Mouse (Mus musculus) hindbrain, postnatal 0 days (tissue): Measurements from ENCODE around the gene Ints4. TPM values are rescaled to one million over a fixed set of nuclear protein-coding genes. Genes with fewer than 3 reads are reported as not detected.

Experiments
- ATAC-seq: fragments of 200-750 bp; cut with Nextera tagmentation; 2 replicates; pipeline ENCODE4 v1.8.0; 2017; ENCODE audit warnings: mild to moderate bottlenecking, moderate TSS enrichment, moderate library complexity
- DNase-seq: peaks from one replicate; pipeline ENCODE4 v3.0.0-alpha.2; 2015; ENCODE audit warnings: low spot score
- H3K27ac ChIP-seq: fragments of 300-500 bp; sonication (generic); 2 replicates; pipeline ENCODE4 v1.5.1; 2014; ENCODE audit warnings: mild to moderate bottlenecking
- H3K27me3 ChIP-seq: fragments of 300-500 bp; sonication (generic); 2 replicates; pipeline ENCODE4 v1.6.1; 2014; ENCODE audit warnings: low read length, mixed read lengths; ENCODE audit not compliant: insufficient read depth
- H3K36me3 ChIP-seq: fragments of 300-500 bp; sonication (generic); 2 replicates; pipeline ENCODE4 v1.6.1; 2014; ENCODE audit warnings: low read length, mixed read lengths; ENCODE audit not compliant: insufficient read depth
- H3K4me1 ChIP-seq: fragments of 300-500 bp; sonication (generic); 2 replicates; pipeline ENCODE4 v1.6.1; 2014; ENCODE audit warnings: antibody characterized with exemption, low read length, mixed read lengths; ENCODE audit not compliant: insufficient read depth
- H3K4me2 ChIP-seq: fragments of 300-500 bp; sonication (generic); 2 replicates; pipeline ENCODE4 v1.6.1; 2014; ENCODE audit warnings: low read depth, mild to moderate bottlenecking, low read length, moderate library complexity, mixed read lengths
- H3K4me3 ChIP-seq: fragments of 300-500 bp; sonication (generic); 2 replicates; pipeline ENCODE4 v1.5.1; 2014; ENCODE audit warnings: low read length
- H3K9ac ChIP-seq: fragments of 300-500 bp; sonication (generic); replicated peaks from 2 replicates; pipeline ENCODE4 v1.6.1; 2014; ENCODE audit warnings: mild to moderate bottlenecking, low read length, moderate library complexity, mixed read lengths
- H3K9me3 ChIP-seq: fragments of 300-500 bp; sonication (generic); 2 replicates; pipeline ENCODE4 v1.6.1; 2016; ENCODE audit warnings: low read length, mixed read lengths
- CTCF ChIP-seq: IDR thresholded peaks from 2 replicates; pipeline ENCODE4 v1.5.1; 2016; ENCODE audit warnings: antibody characterized with exemption, control low read depth, low read depth
- WGBS: fragments of 180-500 bp; shearing (Covaris S2); extraction: QIAGEN DNeasy Blood & Tissue Kit; methylation state at CpG from one replicate; pipeline ENCODE4 v1.1.7; 2014; 5-methylcytosine and 5-hydroxymethylcytosine counted together
- polyA plus RNA-seq: library from polyadenylated mRNA; unstranded; fragments of >200 nt; fragmentation: Nextera tagmentation; extraction: Ambion mirVana; gene quantifications from 2 replicates; pipeline ENCODE4 v1.2.1, GENCODE M21; 2015
- total RNA-seq: library from RNA; depleted of rRNA; stranded (reverse); fragments of >200 nt; gene quantifications from 2 replicates; pipeline ENCODE4 v1.2.3, GENCODE M21; 2014; rRNA removed

Gene Ints4
- total and polyA plus RNA-seq, 2 experiments from 2014 or later, result 28.3 to 29.3 TPM

DNA sequence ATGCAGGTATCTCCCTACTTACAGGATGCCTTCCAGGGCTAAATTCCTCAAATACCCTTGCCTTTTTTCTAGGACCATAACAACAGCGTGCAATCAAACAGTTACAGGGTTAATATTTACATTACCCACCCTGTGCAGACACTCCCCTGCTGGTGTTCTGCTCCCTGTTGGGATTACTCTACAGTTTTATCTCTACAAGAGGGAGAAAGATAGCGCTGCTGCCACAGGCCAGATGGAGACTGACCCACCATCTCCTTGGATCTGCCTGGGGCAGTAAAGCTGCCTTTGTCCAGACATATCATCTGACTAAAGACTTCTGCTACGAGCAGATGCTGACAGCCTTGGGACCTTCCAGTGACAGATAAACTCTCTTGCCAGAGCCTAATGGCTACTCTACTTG is 109.7 kb downstream of the Ints4 start:
- no peaks in the 10 kb centered on the region; the same call in 1 of the 2 replicates for H3K4me1 ChIP-seq
- no peaks in the 10 kb centered on the region for H3K9me3 ChIP-seq
- H3K27ac ChIP-seq, result no peak overlapping the region
- H3K36me3 ChIP-seq, result no peaks in the 10 kb centered on the region
- DNase-seq (no peak), ATAC-seq (no peak; the same call in 1 of the 2 replicates)
- H3K4me3 ChIP-seq, result no peak overlapping the region
- no peak overlapping the region for H3K4me2 ChIP-seq
- TF ChIP-seq CTCF, result no peak
- no peaks in the 10 kb centered on the region for H3K27me3 ChIP-seq
- H3K9ac ChIP-seq, result no peak overlapping the region
- WGBS, result 45% methylated on average over 3 of the region's 3 CpGs

Other genes starting within 250 kb of the Ints4 start
- 14.2 and 14.4 TPM in 2 replicates for gene Usp35, start 148.9 kb upstream of the Ints4 start, total RNA-seq
- gene Usp35, start 148.9 kb upstream of the Ints4 start, polyA plus RNA-seq, result 2.4 and 3.6 TPM in 2 replicates
- gene Kctd21, start 148.6 kb upstream of the Ints4 start, total RNA-seq, result 5.2 and 8.4 TPM in 2 replicates
- 3.2 and 3.4 TPM in 2 replicates for gene Kctd21, start 148.6 kb upstream of the Ints4 start, polyA plus RNA-seq
- gene Alg8, start 109.3 kb upstream of the Ints4 start, total RNA-seq, result 5.2 and 6.0 TPM in 2 replicates
- 11.4 and 11.8 TPM in 2 replicates for gene Alg8, start 109.3 kb upstream of the Ints4 start, polyA plus RNA-seq
- gene Ndufc2, start 81.0 kb upstream of the Ints4 start, total RNA-seq, result 340 and 423 TPM in 2 replicates
- gene Ndufc2, start 81.0 kb upstream of the Ints4 start, polyA plus RNA-seq, result 697 and 742 TPM in 2 replicates
- gene Thrsp, start 63.2 kb upstream of the Ints4 start, total RNA-seq, result 5.2 and 6.4 TPM in 2 replicates
- gene Thrsp, start 63.2 kb upstream of the Ints4 start, polyA plus RNA-seq, result 6.3 and 7.7 TPM in 2 replicates
- gene Kctd14, start 29.6 kb upstream of the Ints4 start, total RNA-seq, result 0.68 and 1.5 TPM in 2 replicates
- 2.6 and 3.1 TPM in 2 replicates for gene Kctd14, start 29.6 kb upstream of the Ints4 start, polyA plus RNA-seq
- gene Aamdc, start 98.5 kb downstream of the Ints4 start, total RNA-seq, result 9.4 and 17.4 TPM in 2 replicates
- gene Aamdc, start 98.5 kb downstream of the Ints4 start, polyA plus RNA-seq, result 61.8 and 67.2 TPM in 2 replicates
- gene Rsf1, start 98.9 kb downstream of the Ints4 start, total RNA-seq, result 16.7 and 18.2 TPM in 2 replicates
- 26.3 and 27.6 TPM in 2 replicates for gene Rsf1, start 98.9 kb downstream of the Ints4 start, polyA plus RNA-seq
- gene Clns1a, start 215.7 kb downstream of the Ints4 start, total RNA-seq, result 99.6 and 102 TPM in 2 replicates
- 172 and 175 TPM in 2 replicates for gene Clns1a, start 215.7 kb downstream of the Ints4 start, polyA plus RNA-seq